Mouse (Mus musculus): ENCODE measurements around the gene Myo1b. TPM values are rescaled to one million over a fixed set of nuclear protein-coding genes. Genes with fewer than 3 reads are reported as not detected.

Myo1b gene
- polyA plus RNA-seq, 1 experiment from 2014 or later: 110 TPM

GRCm38 (mm10) chr1:51829353-51829752 is 86.5 kb downstream of the Myo1b start:
- H3K27ac ChIP-seq (replicated peaks; ENCODE audit: low read depth, low read length): no peak overlapping the region
- H3K27me3 ChIP-seq (ENCODE audit: control insufficient read depth, insufficient read depth, low read length): no peaks in the 10 kb centered on the region
- DNase-seq (ENCODE audit: low spot score) (no peak), ATAC-seq (ENCODE audit: insufficient number of reproducible peaks, low FRiP score, low TSS enrichment, low read depth) (no peak)
- H3K4me1 ChIP-seq (ENCODE audit: control insufficient read depth, insufficient read depth, low read length): no peaks in the 10 kb centered on the region
- no peak overlapping the region for H3K4me2 ChIP-seq (ENCODE audit: low read depth, severe bottlenecking)
- H3K4me3 ChIP-seq (ENCODE audit: low read depth, low read length): no peak overlapping the region
- WGBS: 93% methylated on average over 9 of the region's 9 CpGs
- no peaks in the 10 kb centered on the region for H3K9me3 ChIP-seq (ENCODE audit: control insufficient read depth, low read length)
- H3K9ac ChIP-seq (ENCODE audit: low read length): no peak overlapping the region
- H3K36me3 ChIP-seq (ENCODE audit: control insufficient read depth, insufficient read depth, low read length): peaks cover 3% of the 10 kb centered on the region; the same call in 1 of the 2 replicates

DNA sequence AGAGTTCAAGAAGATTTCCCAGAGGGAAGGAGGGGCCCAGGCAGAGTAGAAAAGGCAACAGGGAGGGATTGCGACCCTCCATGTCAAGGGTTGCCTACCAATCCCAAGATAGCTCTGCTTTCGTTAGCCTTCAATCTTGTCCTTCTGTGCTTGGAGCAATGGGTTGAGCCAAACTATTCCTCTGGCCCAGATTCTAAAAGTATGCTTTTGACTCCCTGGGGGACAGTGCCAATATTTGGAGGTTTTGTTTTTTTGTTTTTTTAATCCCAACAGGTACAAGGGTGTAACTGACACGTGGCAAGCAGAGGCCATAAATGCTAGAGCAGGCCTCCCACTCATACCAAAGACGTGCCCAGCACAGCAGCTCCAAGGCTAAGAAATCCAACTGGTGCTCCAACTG is 93.3 kb downstream of the Myo1b start:
- Histone ChIP-seq H3K27ac (replicated peaks; ENCODE audit: low read depth, low read length) (no peak overlapping the region), H3K9me3 (ENCODE audit: control insufficient read depth, low read length) (no peaks in the 10 kb centered on the region), H3K36me3 (ENCODE audit: control insufficient read depth, insufficient read depth, low read length) (no peaks in the 10 kb centered on the region), H3K27me3 (ENCODE audit: control insufficient read depth, insufficient read depth, low read length) (no peaks in the 10 kb centered on the region), H3K9ac (ENCODE audit: low read length) (no peak overlapping the region), H3K4me3 (ENCODE audit: low read depth, low read length) (no peak overlapping the region), H3K4me2 (ENCODE audit: low read depth, severe bottlenecking) (no peak overlapping the region), H3K4me1 (ENCODE audit: control insufficient read depth, insufficient read depth, low read length) (peaks cover 3% of the 10 kb centered on the region; the same call in 1 of the 2 replicates)
- no peak for ATAC-seq (ENCODE audit: insufficient number of reproducible peaks, low FRiP score, low TSS enrichment, low read depth)
- DNase-seq (ENCODE audit: low spot score): no peak
- 85% methylated on average over 4 of the region's 4 CpGs for WGBS

GRCm38 (mm10) chr1:51821701-51822495 is 94.0 kb downstream of the Myo1b start:
- H3K27me3 ChIP-seq (ENCODE audit: control insufficient read depth, insufficient read depth, low read length): no peaks in the 10 kb centered on the region
- H3K4me1 ChIP-seq (ENCODE audit: control insufficient read depth, insufficient read depth, low read length): peaks cover 3% of the 10 kb centered on the region; the same call in 1 of the 2 replicates
- WGBS: 68% methylated on average over 13 of the region's 13 CpGs
- DNase-seq (ENCODE audit: low spot score) (no peak), ATAC-seq (ENCODE audit: insufficient number of reproducible peaks, low FRiP score, low TSS enrichment, low read depth) (no peak)
- H3K9ac ChIP-seq (ENCODE audit: low read length): no peak overlapping the region
- H3K27ac ChIP-seq (replicated peaks; ENCODE audit: low read depth, low read length): no peak overlapping the region
- H3K9me3 ChIP-seq (ENCODE audit: control insufficient read depth, low read length): no peaks in the 10 kb centered on the region
- H3K4me3 ChIP-seq (ENCODE audit: low read depth, low read length): no peak overlapping the region
- no peaks in the 10 kb centered on the region for H3K36me3 ChIP-seq (ENCODE audit: control insufficient read depth, insufficient read depth, low read length)
- H3K4me2 ChIP-seq (ENCODE audit: low read depth, severe bottlenecking): no peak overlapping the region

- DNase-seq (ENCODE audit: low spot score): no peak
- Histone ChIP-seq H3K27ac (replicated peaks; ENCODE audit: low read depth, low read length) (no peak overlapping the region), H3K9ac (ENCODE audit: low read length) (no peak overlapping the region), H3K4me1 (ENCODE audit: control insufficient read depth, insufficient read depth, low read length) (peaks cover 3% of the 10 kb centered on the region; the same call in 1 of the 2 replicates), H3K27me3 (ENCODE audit: control insufficient read depth, insufficient read depth, low read length) (no peaks in the 10 kb centered on the region), H3K4me2 (ENCODE audit: low read depth, severe bottlenecking) (no peak overlapping the region), H3K36me3 (ENCODE audit: control insufficient read depth, insufficient read depth, low read length) (peaks cover 2% of the 10 kb centered on the region; the same call in 1 of the 2 replicates), H3K4me3 (ENCODE audit: low read depth, low read length) (no peak overlapping the region), H3K9me3 (ENCODE audit: control insufficient read depth, low read length) (no peaks in the 10 kb centered on the region)
- ATAC-seq (ENCODE audit: insufficient number of reproducible peaks, low FRiP score, low TSS enrichment, low read depth): no peak
- WGBS: 95% methylated on average over 6 of the region's 6 CpGs
These were observed 95.4 kb downstream of the Myo1b start for GRCm38 (mm10) chr1:51820520-51820919.

- H3K27me3 ChIP-seq (ENCODE audit: control insufficient read depth, insufficient read depth, low read length): no peaks in the 10 kb centered on the region
These were observed 95.8 kb downstream of the Myo1b start for GRCm38 (mm10) chr1:51820013-51820441.

GRCm38 (mm10) chr1:51815636-51816035 is 100.2 kb downstream of the Myo1b start:
- DNase-seq (ENCODE audit: low spot score) (no peak), ATAC-seq (ENCODE audit: insufficient number of reproducible peaks, low FRiP score, low TSS enrichment, low read depth) (no peak)
- WGBS: 84% methylated on average over 1 of the region's 1 CpGs
- Histone ChIP-seq H3K27ac (replicated peaks; ENCODE audit: low read depth, low read length) (no peak overlapping the region), H3K4me1 (ENCODE audit: control insufficient read depth, insufficient read depth, low read length) (no peaks in the 10 kb centered on the region), H3K27me3 (ENCODE audit: control insufficient read depth, insufficient read depth, low read length) (no peaks in the 10 kb centered on the region), H3K9me3 (ENCODE audit: control insufficient read depth, low read length) (no peaks in the 10 kb centered on the region), H3K4me3 (ENCODE audit: low read depth, low read length) (no peak overlapping the region), H3K4me2 (ENCODE audit: low read depth, severe bottlenecking) (no peak overlapping the region), H3K36me3 (ENCODE audit: control insufficient read depth, insufficient read depth, low read length) (peaks cover 2% of the 10 kb centered on the region; the same call in 1 of the 2 replicates), H3K9ac (ENCODE audit: low read length) (no peak overlapping the region)

More at GRCm38 (mm10) chr1:51820013-51820441, 95.8 kb downstream of the Myo1b start:
- no peak for ATAC-seq (ENCODE audit: insufficient number of reproducible peaks, low FRiP score, low TSS enrichment, low read depth)
- Histone ChIP-seq H3K4me2 (ENCODE audit: low read depth, severe bottlenecking) (no peak overlapping the region), H3K27ac (replicated peaks; ENCODE audit: low read depth, low read length) (no peak overlapping the region), H3K9me3 (ENCODE audit: control insufficient read depth, low read length) (no peaks in the 10 kb centered on the region), H3K4me3 (ENCODE audit: low read depth, low read length) (no peak overlapping the region), H3K9ac (ENCODE audit: low read length) (no peak overlapping the region), H3K4me1 (ENCODE audit: control insufficient read depth, insufficient read depth, low read length) (peaks cover 3% of the 10 kb centered on the region; the same call in 1 of the 2 replicates), H3K36me3 (ENCODE audit: control insufficient read depth, insufficient read depth, low read length) (peaks cover 2% of the 10 kb centered on the region; the same call in 1 of the 2 replicates)
- DNase-seq (ENCODE audit: low spot score): no peak
- WGBS: 79% methylated on average over 7 of the region's 7 CpGs

- peaks cover 2% of the 10 kb centered on the region; the same call in 1 of the 2 replicates for H3K36me3 ChIP-seq (ENCODE audit: control insufficient read depth, insufficient read depth, low read length)
- no peak overlapping the region for H3K4me2 ChIP-seq (ENCODE audit: low read depth, severe bottlenecking)
- no peak overlapping the region for H3K27ac ChIP-seq (replicated peaks; ENCODE audit: low read depth, low read length)
- no peaks in the 10 kb centered on the region for H3K9me3 ChIP-seq (ENCODE audit: control insufficient read depth, low read length)
- no peaks in the 10 kb centered on the region for H3K4me1 ChIP-seq (ENCODE audit: control insufficient read depth, insufficient read depth, low read length)
- ATAC-seq (ENCODE audit: insufficient number of reproducible peaks, low FRiP score, low TSS enrichment, low read depth) (no peak), DNase-seq (ENCODE audit: low spot score) (no peak)
- no peaks in the 10 kb centered on the region for H3K27me3 ChIP-seq (ENCODE audit: control insufficient read depth, insufficient read depth, low read length)
- H3K4me3 ChIP-seq (ENCODE audit: low read depth, low read length): no peak overlapping the region
- no peak overlapping the region for H3K9ac ChIP-seq (ENCODE audit: low read length)
- WGBS: 63% methylated on average over 5 of the region's 5 CpGs
These were observed 100.8 kb downstream of the Myo1b start for GRCm38 (mm10) chr1:51814854-51815630.

GRCm38 (mm10) chr1:51808847-51809246 is 107.0 kb downstream of the Myo1b start:
- no peak overlapping the region for H3K4me3 ChIP-seq (ENCODE audit: low read depth, low read length)
- no peak for DNase-seq (ENCODE audit: low spot score)
- WGBS: 85% methylated on average over 10 of the region's 10 CpGs
- H3K4me2 ChIP-seq (ENCODE audit: low read depth, severe bottlenecking): no peak overlapping the region
- H3K27ac ChIP-seq (replicated peaks; ENCODE audit: low read depth, low read length): no peak overlapping the region
- no peak overlapping the region for H3K9ac ChIP-seq (ENCODE audit: low read length)
- no peaks in the 10 kb centered on the region for H3K4me1 ChIP-seq (ENCODE audit: control insufficient read depth, insufficient read depth, low read length)
- no peak for ATAC-seq (ENCODE audit: insufficient number of reproducible peaks, low FRiP score, low TSS enrichment, low read depth)
- H3K27me3 ChIP-seq (ENCODE audit: control insufficient read depth, insufficient read depth, low read length): no peaks in the 10 kb centered on the region
- H3K9me3 ChIP-seq (ENCODE audit: control insufficient read depth, low read length): no peaks in the 10 kb centered on the region
- H3K36me3 ChIP-seq (ENCODE audit: control insufficient read depth, insufficient read depth, low read length): no peaks in the 10 kb centered on the region

Measured in limb, embryonic 11.5 days (tissue).